Mouse (Mus musculus): ENCODE results near the gene Tlx1.

DNA sequence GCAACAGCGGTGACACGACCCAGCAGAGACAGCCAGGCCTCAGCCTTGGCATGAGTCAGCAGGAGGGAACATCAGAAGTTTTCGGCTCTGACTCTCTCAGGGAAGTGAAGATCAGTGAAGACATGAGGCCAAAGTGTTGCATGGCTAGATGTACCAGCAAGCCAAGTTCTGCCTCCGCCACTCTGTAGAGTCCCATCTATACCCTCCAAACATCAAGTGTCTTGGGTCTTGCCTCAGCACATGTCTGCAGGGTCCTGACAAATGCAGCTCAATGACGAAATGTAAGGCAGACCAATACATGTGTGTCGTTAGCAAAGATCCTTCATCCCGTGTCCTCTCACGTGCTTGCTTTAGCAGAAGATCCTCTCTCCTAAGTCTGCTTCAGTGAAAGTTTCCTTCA lies 46.5 kb downstream of the Tlx1 start:
- TF ChIP-seq CTCF (IDR thresholded peaks at IDR 0.05; ENCODE audit: low read depth, low read length) (no peak), POLR2A (IDR thresholded peaks at IDR 0.05; ENCODE audit: insufficient read depth, low read length) (no peak)

Measured in ES-Bruce4 (cell line).